Mouse (Mus musculus): ENCODE measurements around the gene Gm42421.

Gene Gm42421

DNA sequence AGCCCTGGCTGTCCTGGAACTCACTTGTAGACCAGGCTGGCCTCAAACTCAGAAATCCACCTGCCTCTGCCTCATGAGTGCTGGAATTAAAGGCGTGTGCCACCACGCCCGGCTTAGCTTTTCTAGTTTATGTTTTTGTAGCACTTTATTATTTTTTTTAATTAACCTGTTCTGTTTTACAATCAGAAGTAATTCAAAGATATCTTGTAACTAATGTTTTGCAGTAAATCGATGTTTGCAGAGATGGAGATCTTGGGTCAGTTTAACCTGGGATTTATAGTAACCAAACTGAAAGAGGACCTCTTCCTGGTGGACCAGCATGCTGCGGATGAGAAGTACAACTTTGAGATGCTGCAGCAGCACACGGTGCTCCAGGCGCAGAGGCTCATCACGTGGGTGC lies at the start of gene Gm42421:
Gene Gm42421, plus strand, starts transcription at position 301 of the 400 bp plus-strand sequence.
- no peak for DNase-seq (ENCODE audit: low spot score in 2 of 2)

DNA sequence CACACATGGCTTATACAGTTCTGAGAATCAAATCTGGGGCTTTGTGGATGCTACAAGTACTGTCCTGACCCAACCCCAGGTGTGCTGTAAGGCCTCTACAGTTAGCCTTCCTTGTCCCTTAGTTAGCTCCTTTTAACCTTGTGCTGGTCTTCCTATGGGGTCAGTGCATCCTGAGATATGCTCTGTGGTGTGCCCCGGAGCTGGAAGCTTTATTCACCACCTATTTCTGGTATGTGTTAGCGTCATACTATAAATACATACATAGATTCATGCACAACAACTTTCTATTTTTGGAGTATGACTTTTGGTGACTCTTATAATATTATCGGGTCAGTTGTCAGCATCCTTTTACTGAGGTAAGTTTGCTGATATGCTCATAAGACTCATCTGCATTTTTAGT lies 42.7 kb upstream of the Gm42421 start:
- DNase-seq (ENCODE audit: low spot score in 2 of 2): no peak

DNA sequence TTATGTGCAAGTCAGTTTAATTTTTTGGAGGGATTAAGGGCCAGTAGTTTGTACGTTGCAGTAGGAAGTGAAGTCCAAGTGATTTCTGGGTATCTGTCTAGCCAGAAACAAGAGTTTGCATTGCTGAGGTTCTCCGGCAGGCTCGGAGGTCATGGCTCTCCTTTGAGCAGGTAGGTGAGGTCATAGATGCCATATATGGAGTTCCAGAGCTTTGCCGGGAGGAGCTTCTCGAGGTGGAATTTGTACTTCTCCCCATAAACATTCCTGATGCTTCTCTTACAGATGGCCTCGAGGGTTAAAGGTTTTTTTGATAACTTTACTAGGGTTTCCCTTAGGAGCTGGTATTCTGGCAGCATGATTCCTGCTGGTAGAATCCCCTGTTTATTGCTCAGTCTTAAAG lies 37.2 kb upstream of the Gm42421 start:
- DNase-seq (ENCODE audit: low spot score in 2 of 2): no peak

DNA sequence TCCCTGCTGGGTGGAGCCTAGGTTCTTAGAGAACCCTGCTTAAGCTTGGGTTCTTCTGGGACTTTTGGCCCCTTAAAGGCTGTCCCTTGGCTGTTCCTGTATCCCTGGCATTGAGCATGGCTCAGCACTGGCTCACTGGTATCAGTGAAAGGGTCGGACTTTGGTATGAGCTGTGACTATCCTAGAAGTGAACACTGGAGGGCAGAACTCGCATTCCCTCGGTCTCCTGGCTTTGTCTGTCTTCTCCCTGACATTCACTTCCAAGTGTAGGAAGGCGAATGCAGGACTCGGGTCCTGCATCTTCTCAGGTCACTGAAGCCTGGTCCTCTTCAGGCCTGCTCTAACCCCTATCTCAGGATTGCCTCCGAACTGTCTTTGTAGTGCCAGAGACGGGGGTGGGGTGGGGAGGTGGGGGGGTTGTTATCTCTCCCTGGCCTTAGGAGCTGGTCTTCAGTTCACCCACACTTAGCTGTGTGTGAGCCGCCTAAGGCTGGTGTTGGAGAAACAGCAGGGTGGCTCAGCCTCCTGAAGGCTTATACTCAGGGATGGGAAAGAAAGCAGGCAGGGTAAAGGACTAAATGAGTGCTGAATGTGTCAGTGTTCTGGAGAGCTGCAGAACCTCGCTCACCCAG lies 35.6 kb upstream of the Gm42421 start:
- peak in 1 of 2 experiments; percentile 43 for DNase-seq (ENCODE audit: low spot score in 2 of 2)

DNA sequence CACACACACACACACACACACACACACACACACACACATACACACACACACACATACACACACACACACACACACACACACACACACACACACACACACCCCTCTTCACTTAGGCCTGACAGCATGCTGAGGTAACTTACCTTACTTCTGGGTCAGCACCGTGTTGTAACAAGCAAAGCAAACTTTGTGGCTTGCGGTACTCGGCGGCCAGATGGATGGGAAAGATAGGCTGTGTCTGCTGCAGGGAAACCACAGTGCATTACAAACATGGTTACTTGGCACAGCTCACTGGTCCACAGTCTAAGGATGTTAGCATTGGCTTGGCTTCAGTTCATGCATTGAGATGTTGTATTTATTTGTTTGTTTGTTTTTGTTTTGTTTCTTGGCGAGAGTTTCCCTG lies 34.6 kb upstream of the Gm42421 start:
- DNase-seq (ENCODE audit: low spot score in 2 of 2): no peak

DNA sequence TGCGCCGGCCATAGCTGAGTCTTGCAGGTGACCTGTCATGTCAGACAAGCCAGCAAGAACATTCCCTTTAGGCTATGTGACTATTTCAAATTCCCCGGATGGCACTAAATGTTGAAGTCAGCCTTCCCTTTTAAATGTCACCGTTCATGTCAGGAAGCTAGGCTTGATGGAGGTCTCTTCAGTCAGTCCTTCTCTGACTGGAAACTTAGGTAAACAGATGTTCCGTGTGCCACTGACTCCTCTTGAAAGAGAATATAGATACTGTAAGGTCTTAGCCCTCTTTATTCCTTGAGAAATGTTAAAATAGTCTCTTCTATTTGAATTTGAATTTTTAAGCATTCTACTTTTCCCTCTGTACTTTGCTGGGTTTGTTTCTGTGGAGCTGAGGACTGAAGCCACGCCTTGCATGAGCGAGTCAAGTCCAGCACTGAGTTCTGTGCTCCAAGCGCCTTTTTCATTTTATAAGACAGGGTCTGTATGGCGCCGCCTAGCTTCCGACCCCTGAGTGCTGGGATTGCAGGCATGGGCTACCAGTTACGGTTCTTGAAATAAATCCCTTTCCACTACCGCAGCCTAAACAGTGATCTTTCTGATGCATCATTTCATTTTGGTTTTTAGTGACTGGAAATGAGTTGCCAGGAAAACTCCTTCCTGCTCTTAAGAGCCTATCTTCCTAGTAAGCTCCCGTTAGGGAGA lies 30.2 kb upstream of the Gm42421 start, which contains the start of gene Ankrd61:
Gene Ankrd61, minus strand, starts transcription at position 51 of the 696 bp plus-strand sequence.
- DNase-seq (ENCODE audit: low spot score in 2 of 2): no peak

DNA sequence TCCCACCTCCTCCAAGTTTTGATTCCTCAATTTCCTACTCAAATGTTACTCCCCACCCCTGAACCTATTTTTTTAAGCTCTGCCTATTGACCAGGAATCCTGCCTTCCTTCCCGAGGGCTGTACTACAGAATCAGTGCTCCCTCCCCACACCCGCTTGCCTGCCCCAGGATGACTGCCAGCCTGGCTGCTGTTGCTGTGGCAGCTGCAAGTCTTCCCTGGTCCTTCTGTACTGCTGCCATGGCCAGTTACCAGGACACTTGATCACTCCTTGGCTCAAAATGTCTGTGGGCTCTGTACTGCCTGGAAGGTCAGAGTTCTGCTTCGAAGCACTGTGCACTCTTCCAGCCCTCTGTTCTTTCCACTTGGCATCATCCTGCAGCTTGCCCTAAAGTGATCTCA lies 25.9 kb upstream of the Gm42421 start:
- DNase-seq (ENCODE audit: low spot score in 2 of 2): peak; percentile 71 to 75

DNA sequence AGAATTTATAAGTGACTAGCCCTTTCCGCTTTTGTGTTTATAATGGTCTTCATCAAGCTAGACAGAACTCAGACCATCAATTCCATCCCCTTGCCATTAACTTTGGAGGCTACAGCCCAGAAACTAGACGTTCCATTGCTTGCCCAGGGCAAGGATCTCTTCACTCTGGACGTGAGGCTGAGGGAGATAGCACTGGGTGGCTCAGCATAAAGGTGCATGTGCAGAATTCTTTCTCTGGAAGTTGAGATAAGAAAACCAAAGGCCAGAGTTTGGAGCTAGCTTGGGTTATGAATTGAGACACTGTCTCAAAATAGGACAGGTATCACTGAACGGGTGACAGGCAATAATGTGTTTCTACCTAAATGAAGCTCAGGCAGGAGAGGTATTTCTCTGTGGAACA lies 24.2 kb upstream of the Gm42421 start:
- DNase-seq (ENCODE audit: low spot score in 2 of 2): no peak

DNA sequence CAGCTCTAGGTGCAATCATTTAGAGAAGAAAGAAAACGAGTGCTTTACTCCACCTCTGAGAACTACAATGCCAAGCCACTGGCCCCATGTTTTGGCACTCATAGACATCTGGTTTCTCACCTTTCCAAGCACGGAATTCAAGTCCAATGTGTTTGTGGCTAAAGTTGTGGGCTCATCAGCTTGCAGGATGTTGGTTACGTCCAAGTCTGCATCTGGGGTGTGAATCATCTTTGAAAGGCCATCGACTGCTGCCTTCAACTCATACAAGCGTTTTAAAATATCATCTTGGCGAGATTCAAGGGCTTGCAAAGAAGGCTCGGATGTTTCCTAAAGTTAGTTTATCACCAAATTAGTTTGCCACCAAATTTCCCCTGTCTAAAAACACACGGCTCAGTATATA lies 21.5 kb upstream of the Gm42421 start:
- no peak for DNase-seq (ENCODE audit: low spot score in 2 of 2)

DNA sequence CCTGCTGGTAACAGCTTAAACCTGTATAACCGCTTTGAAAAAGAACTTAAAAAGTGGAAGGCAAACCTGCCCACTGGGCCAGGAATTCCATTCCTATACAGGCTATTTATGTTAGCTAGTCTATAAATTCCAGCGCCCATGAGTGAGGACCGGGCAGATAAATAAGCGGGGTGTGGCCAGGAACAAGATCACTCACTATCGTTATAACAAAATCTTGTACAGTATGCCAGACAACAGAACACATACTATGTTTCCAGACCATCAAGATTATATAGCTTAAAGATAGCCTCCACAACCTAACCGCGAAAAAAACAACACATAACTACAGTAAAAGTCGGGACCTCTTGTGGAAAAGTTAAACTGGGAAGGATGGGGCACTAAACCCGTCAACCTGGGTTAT lies 19.0 kb upstream of the Gm42421 start:
- no peak for DNase-seq (ENCODE audit: low spot score in 2 of 2)

DNA sequence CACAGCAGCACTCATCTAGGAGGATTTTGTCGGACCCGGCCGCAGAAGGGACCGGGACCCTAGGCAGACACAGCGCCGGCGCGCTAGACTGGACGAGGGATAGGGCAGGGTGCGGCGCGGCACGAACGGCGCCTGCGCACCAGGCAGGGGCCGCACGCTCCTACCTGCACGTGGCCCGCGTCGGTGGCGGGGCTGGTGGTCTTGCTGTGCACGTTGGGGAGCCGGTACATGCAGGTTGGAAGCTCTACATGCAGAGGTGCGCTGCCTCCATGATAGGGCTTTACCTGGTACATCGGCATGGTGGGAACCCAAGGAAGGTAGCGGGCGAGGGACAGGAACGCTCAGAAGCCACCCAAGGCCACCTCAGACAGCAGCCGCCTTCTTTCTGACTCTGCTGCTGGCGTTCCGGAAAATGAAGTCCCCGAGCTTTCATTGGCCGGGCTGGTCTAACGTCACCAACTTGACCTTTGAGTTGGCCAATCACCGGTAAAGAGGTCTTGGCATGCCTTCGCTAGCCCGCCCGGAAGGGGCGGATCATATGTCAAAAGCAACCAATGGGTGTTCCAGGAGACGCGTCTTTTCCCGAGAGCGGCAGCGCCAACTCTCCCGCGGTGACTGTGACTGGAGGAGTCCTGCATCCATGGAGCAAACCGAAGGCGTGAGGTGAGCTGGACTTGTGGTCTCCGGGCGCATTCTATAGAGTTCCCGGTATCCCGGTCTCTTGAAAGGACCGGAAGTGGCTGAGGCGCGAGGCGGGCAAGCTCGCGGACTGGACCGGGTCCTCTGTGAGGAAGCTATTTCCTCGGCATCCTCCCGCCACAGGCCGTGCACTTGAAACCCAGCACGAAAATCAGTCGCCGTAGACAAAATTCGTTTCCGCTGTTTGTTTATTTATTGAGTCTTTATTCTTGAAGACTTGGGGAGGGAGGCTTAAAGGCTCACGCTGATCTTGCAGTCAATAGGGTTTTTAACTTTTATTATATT lies 18.3 kb upstream of the Gm42421 start, which contains the start of the genes Aimp2 and Pms2:
Gene Aimp2, minus strand, starts transcription at position 431 of the 984 bp plus-strand sequence.
Gene Pms2, plus strand, starts transcription at position 548 of the 984 bp plus-strand sequence.
- peak; percentile 98 to 99 for DNase-seq (ENCODE audit: low spot score in 2 of 2)

DNA sequence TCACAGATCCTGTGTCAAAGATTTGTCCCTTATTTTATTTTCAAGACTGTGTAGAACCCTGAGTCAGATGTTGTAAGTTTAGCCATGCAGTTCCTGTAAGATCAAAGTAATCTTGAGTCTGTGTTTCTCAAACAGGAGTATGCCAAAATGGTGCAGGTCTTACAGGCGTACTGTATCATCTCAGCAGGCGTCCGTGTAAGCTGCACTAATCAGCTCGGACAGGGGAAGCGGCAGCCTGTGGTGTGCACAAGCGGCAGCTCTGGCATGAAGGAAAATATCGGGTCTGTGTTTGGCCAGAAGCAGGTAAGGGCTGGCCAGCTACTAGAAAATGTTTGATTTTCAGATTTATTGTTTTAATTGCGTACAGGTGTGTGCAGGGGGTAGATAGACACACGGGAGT lies 11.8 kb upstream of the Gm42421 start:
- DNase-seq (ENCODE audit: low spot score in 2 of 2): no peak

DNA sequence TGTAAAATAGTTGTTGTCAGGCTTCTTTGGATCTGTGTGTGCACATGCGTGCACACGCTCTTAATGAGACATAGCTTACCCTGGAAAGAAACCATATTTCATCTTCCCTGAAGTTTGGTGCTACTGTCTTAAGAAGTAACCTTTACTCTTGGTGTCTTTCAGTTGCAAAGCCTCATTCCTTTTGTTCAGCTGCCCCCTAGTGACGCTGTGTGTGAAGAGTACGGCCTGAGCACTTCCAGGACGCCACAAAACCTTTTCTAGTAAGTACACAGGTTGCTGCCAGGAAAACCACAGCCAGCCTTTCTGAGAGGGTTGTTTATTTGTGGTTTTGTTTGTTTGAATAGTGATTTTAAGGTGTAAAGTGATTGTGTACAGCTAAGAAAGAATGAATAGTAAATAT lies 10.6 kb upstream of the Gm42421 start:
- DNase-seq (ENCODE audit: low spot score in 2 of 2): peak in 1 of 2 experiments; percentile 59

DNA sequence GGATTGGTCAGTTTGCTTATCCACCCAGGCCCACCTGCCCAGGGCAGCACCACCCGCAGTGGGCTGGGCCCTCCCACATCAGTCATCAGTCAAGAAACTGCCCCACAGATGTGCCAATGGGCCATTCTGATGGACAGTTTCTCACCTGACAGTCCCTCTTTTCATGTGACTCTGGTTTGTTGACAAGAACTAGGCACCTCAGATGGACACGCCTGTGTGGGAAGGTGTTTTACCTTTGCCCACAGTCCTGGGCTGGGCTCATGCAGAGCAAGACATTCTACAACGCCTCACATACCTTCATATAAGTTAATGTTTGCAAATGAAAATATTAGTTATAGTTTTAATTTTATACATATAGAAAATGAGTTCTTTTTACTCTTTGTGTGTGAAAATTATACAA lies 9.9 kb upstream of the Gm42421 start:
- DNase-seq (ENCODE audit: low spot score in 2 of 2): no peak

DNA sequence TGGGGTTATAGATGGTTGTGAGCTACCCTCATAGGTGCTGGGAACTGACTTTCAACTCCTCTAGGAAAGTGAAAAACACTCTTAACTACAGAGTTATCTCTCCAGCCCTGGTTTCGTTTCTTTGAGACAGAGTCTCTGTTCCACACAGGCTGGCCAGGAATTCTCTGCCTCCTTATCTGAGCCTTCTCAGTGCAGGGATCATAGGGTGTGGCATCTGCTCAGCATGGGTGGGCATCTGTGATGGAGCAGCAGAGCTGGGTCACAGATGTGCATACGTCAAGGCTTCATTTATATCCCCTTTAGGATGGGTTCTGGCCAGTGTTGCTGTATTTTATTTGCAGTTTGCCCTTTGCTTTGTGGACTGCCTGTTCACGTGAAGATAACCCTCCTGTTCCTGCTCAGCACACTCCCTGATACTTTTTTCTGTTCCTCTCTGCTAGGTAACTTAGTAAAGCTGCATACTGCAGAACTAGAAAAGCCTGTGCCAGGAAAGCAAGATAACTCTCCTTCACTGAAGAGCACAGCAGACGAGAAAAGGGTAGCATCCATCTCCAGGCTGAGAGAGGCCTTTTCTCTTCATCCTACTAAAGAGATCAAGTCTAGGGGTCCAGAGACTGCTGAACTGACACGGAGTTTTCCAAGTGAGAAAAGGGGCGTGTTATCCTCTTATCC lies 3.1 kb upstream of the Gm42421 start:
- no peak for DNase-seq (ENCODE audit: low spot score in 2 of 2)

DNA sequence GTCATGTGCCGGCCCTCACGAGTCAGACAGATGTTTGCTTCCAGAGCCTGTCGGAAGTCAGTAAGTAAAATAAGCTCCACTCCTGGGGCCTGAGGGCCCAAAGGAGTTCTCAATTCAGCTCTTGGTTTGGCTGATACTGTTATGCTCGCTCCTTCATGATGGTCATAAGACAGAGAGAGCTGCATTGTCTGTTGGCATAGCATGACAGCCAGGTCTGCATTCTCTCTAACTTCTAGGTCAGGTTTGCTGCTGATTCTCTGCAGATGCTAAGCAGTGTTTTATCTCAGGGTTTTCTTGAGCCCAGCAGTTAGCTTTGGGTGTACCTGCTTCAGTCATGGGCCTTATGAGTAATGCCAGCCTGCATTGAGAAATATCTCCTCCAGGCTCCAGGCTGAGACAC lies 1.3 kb downstream of the Gm42421 start:
- no peak for DNase-seq (ENCODE audit: low spot score in 2 of 2)

DNA sequence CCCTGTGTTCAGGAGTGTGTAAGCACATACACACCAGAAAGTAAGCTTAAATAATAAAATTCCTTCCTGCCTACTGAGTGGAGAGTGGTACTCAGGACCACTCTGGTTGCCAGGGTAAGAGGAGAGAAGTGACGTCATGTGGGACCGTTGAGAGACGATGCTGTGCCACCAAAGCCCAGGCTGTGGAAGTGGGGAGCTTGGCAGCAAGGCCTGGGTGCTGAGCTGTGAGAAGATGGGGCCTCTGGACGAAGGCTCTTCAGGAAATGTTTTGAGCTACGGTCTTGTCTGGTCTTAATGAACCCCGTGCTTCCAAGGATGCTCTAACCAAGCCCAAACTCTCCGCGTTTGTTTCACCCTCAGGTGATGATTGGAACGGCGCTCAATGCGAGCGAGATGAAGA lies 2.7 kb downstream of the Gm42421 start:
- DNase-seq (ENCODE audit: low spot score in 2 of 2): no peak

DNA sequence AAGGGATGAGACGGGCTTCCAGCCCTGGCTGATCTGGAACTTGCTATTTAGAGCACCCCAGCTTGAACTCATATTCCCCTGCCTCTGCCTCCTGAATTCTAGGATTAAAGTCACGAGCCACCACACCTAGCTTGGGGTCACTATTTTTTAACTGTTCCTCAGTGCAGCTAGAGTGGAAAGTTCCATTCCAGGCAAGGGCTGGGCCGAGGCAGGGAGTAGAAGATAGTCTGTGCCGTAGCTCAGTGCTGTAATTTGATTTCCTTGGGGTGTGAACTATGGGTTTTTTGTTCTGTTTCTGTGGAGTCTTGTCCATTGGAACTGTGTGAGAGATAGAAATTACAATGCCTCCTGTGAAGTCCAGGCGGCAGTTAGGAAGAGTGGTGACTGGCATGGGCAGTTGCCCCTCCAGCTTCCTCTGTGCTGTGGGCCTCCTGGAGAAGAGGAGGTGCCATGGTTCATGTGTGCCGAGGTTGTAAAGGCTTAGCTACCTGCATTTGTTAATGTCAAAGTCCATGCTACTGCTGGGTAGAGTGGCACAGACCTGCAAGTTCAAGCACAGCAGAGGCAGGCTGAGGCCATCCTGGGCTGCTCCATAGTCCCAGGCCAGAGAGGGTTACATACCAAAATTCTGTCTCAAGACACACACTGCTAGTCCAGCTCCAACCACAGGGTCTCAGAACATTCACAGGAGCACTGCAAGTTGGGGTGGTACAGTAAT lies 4.0 kb downstream of the Gm42421 start:
- DNase-seq (ENCODE audit: low spot score in 2 of 2): no peak

DNA sequence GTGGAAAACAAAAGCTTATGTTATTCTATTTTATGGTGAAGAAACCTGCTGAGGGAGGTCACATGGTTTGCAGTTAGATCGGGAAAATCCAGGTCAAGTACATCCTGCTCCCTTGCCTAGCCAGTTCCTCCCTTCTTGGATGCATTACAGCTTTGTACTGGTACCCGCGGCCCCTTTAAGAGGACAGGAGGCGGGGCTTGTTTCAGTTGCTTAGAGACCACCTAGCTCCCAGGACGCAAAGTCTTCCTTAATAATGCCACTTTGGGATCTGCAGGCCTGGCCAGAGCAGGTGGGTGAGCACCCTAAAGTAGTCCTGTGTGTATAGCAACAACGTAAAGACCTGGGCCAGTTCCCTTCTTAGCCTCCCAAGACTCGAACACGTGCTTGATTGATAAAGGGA lies 4.9 kb downstream of the Gm42421 start, which contains the start of gene Rsph10b:
Gene Rsph10b, plus strand, starts transcription at position 205 of the 400 bp plus-strand sequence.
- DNase-seq (ENCODE audit: low spot score in 2 of 2): peak in 1 of 2 experiments; percentile 49

DNA sequence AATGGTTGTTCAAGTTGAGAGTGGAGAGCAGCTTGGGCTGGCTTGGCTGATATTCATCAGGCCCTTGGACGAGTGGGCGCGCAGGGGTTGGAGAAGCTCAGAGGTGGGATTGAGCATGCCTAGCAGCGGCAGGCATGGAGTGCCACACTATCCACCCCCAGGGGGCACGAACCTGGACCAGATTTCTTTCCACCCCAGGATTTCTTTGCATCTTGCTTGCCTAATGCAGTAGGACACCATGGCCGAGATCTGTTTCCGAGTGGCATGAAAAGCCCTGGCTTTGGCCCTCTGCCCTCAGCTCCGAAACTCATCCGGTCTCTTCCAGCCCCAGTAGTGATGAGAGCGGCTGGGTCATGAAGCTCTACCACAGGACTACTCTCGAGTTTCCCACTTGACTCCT lies 5.4 kb downstream of the Gm42421 start:
- DNase-seq (ENCODE audit: low spot score in 2 of 2): no peak

DNA sequence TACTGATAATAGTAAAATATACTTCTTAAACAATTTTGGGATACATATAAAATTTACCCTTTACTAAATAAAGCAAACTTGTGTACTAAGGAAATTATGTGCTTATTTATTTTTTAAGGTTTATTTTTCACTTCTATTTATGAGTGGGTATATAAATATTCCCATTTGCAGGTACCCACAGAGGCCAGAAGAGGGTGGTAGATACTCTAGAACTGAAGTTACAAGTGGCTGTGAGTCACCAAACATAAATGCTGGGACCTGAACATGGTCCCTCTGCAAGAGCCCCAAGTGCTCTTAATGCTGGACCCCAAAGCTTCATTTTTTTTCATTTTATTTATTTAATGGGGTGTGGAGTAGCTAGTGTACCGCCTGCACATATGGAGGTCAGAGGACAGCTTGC lies 5.9 kb downstream of the Gm42421 start:
- no peak for DNase-seq (ENCODE audit: low spot score in 2 of 2)
